Mouse (Mus musculus) liver, postnatal 0 days (tissue): Measurements from ENCODE around the gene Spx. TPM values are rescaled to one million over a fixed set of nuclear protein-coding genes. Genes with fewer than 3 reads are reported as not detected.

Source experiments
- ATAC-seq: fragments of 200-750 bp; cut with Nextera tagmentation; 2 replicates; pipeline ENCODE4 v1.8.0; 2017; ENCODE audit warnings: mild to moderate bottlenecking, moderate library complexity
- DNase-seq: peaks from one replicate; pipeline ENCODE4 v3.0.0-alpha.2; 2016
- H3K27ac ChIP-seq: fragments of 300-500 bp; sonication (generic); 2 replicates; pipeline ENCODE4 v1.5.1; 2014; ENCODE audit warnings: antibody characterized with exemption, moderate library complexity, mild to moderate bottlenecking, low read depth
- H3K27me3 ChIP-seq: fragments of 300-500 bp; sonication (generic); 2 replicates; pipeline ENCODE4 v1.6.1; 2014; ENCODE audit warnings: low read length, control low read depth, mixed read lengths; ENCODE audit not compliant: insufficient read depth
- H3K36me3 ChIP-seq: fragments of 300-500 bp; sonication (generic); replicated peaks from 2 replicates; pipeline ENCODE4 v1.6.1; 2014; ENCODE audit warnings: mild to moderate bottlenecking, control low read depth, low read length, moderate library complexity, mixed read lengths; ENCODE audit not compliant: insufficient read depth
- H3K4me1 ChIP-seq: fragments of 300-500 bp; sonication (generic); 2 replicates; pipeline ENCODE4 v1.6.1; 2014; ENCODE audit warnings: antibody characterized with exemption, mild to moderate bottlenecking, control low read depth; ENCODE audit not compliant: insufficient read depth
- H3K4me2 ChIP-seq: fragments of 300-500 bp; sonication (generic); 2 replicates; pipeline ENCODE4 v1.6.1; 2014; ENCODE audit warnings: low read depth, mild to moderate bottlenecking, low read length, moderate library complexity, mixed read lengths
- H3K4me3 ChIP-seq: fragments of 300-500 bp; sonication (generic); 2 replicates; pipeline ENCODE4 v1.5.1; 2014; ENCODE audit warnings: low read depth, low read length
- H3K9ac ChIP-seq: fragments of 300-500 bp; sonication (generic); replicated peaks from 2 replicates; pipeline ENCODE4 v1.6.1; 2014; ENCODE audit warnings: mild to moderate bottlenecking, moderate library complexity
- H3K9me3 ChIP-seq: fragments of 300-500 bp; sonication (generic); 2 replicates; pipeline ENCODE4 v1.6.1; 2016; ENCODE audit warnings: mild to moderate bottlenecking, control low read depth, low read length, mixed read lengths
- CTCF ChIP-seq: sonication (generic); IDR thresholded peaks from 2 replicates; pipeline ENCODE4 v1.5.1; 2016; ENCODE audit warnings: antibody characterized with exemption, low read depth
- EP300 ChIP-seq: IDR thresholded peaks from 2 replicates; pipeline ENCODE4 v1.6.1; 2016; ENCODE audit warnings: antibody characterized with exemption, low read depth, mild to moderate bottlenecking
- WGBS: fragments of 180-500 bp; shearing (Covaris S2); extraction: QIAGEN DNeasy Blood & Tissue Kit; methylation state at CpG from one replicate; pipeline ENCODE4 v1.1.7; 2014; ENCODE audit not compliant: insufficient replicate concordance; 5-methylcytosine and 5-hydroxymethylcytosine counted together
- polyA plus RNA-seq: library from polyadenylated mRNA; unstranded; fragments of >200 nt; fragmentation: Nextera tagmentation; extraction: Ambion mirVana; gene quantifications from 2 replicates; pipeline ENCODE4 v1.2.1, GENCODE M21; 2015

Spx gene
- polyA plus RNA-seq, 1 experiment from 2014 or later, result 0.09 TPM

GRCm38 (mm10) chr6:142387755-142388271, 25.4 kb upstream of the Spx start:
- Histone ChIP-seq H3K36me3 (0 out of 2 replicates have a peak, but pooled peaks cover 3% of the 10 kb centered on the region), H3K27me3 (no peaks in the 10 kb centered on the region), H3K27ac (peak overlapping the region; percentile 62; the same call in 1 of the 2 replicates), H3K9ac (peak overlapping the region; percentile 94), H3K4me1 (peaks cover 15% of the 10 kb centered on the region), H3K4me2 (peak overlapping the region; percentile 95), H3K9me3 (no peaks in the 10 kb centered on the region), H3K4me3 (peak overlapping the region; percentile 89)
- WGBS, result 11% methylated on average over 8 of the region's 8 CpGs
- TF ChIP-seq EP300 (no peak), CTCF (no peak)
- no peak for ATAC-seq
- no peak for DNase-seq

DNA sequence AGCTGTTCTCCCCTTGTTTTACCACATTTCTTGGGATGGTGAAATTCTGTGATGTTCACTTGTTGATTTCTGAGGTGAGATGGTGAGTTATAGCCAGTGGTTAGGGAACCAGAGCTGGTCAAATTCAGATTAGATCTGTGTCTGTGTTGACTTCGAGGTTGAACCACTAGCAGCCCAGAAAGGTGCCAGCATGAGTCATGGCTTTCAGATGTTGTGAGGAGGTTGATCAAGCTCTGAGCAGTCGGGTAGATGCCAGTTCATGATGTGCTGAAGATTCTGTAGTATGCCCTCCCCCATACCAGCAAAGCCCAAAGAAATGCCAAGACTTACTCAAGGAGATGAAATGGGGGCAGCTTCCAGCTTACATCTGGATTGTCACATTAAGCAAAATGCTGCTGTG, 24.1 kb upstream of the Spx start:
- Histone ChIP-seq H3K4me3 (no peak overlapping the region), H3K27ac (no peak overlapping the region), H3K4me1 (peaks cover 15% of the 10 kb centered on the region), H3K27me3 (no peaks in the 10 kb centered on the region), H3K9me3 (no peaks in the 10 kb centered on the region), H3K9ac (0 out of 2 replicates have a peak overlapping the region, but pooled peaks have one; percentile 16), H3K36me3 (peaks cover 11% of the 10 kb centered on the region), H3K4me2 (no peak overlapping the region)
- TF ChIP-seq CTCF (no peak), EP300 (no peak)
- ATAC-seq (no peak), DNase-seq (no peak)
- WGBS, result 61% methylated on average over 2 of the region's 2 CpGs

GRCm38 (mm10) chr6:142392312-142392711, 20.9 kb upstream of the Spx start:
- ATAC-seq, result no peak
- Histone ChIP-seq H3K9me3 (no peaks in the 10 kb centered on the region), H3K27me3 (no peaks in the 10 kb centered on the region), H3K4me3 (no peak overlapping the region), H3K4me1 (peaks cover 15% of the 10 kb centered on the region), H3K27ac (no peak overlapping the region), H3K9ac (no peak overlapping the region), H3K4me2 (no peak overlapping the region), H3K36me3 (peaks cover 31% of the 10 kb centered on the region)
- WGBS, result 63% methylated on average over 5 of the region's 5 CpGs
- DNase-seq, result no peak
- no peak for TF ChIP-seq CTCF
- no peak for TF ChIP-seq EP300

GRCm38 (mm10) chr6:142394669-142395068, 18.6 kb upstream of the Spx start:
- Histone ChIP-seq H3K4me3 (no peak overlapping the region), H3K27me3 (no peaks in the 10 kb centered on the region), H3K36me3 (peaks cover 31% of the 10 kb centered on the region), H3K27ac (no peak overlapping the region), H3K4me2 (no peak overlapping the region), H3K9ac (no peak overlapping the region), H3K4me1 (0 out of 2 replicates have a peak, but pooled peaks cover 3% of the 10 kb centered on the region), H3K9me3 (no peaks in the 10 kb centered on the region)
- DNase-seq, result peak; percentile 22
- peak; percentile 56 for ATAC-seq
- WGBS, result 50% methylated on average over 5 of the region's 5 CpGs
- TF ChIP-seq EP300 (no peak), CTCF (no peak)

DNA sequence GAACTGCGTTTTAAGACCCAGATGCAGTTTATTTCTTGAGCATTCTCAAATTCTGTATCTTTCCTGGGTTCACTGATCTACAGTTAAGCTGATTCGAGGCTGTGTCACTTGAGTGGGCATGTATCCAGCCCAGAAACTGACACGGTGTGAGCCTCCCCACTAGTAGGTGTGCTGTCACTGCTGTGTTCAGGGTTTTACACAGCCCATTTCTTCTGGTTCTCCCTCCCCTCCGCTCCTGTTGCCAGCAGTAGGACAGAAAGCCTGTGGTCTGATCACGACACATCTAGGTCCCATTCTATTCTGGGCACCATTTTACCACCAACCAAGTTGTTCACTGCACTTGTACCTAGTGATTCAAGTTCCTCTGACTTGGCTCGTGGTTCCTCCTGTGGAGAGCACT, 17.5 kb upstream of the Spx start:
- Histone ChIP-seq H3K4me1 (0 out of 2 replicates have a peak, but pooled peaks cover 3% of the 10 kb centered on the region), H3K36me3 (peaks cover 35% of the 10 kb centered on the region), H3K9ac (no peak overlapping the region), H3K4me2 (no peak overlapping the region), H3K27ac (no peak overlapping the region), H3K27me3 (no peaks in the 10 kb centered on the region), H3K4me3 (no peak overlapping the region), H3K9me3 (no peaks in the 10 kb centered on the region)
- no peak for ATAC-seq
- DNase-seq, result no peak
- no peak for TF ChIP-seq EP300
- 88% methylated on average over 6 of the region's 6 CpGs for WGBS

DNA sequence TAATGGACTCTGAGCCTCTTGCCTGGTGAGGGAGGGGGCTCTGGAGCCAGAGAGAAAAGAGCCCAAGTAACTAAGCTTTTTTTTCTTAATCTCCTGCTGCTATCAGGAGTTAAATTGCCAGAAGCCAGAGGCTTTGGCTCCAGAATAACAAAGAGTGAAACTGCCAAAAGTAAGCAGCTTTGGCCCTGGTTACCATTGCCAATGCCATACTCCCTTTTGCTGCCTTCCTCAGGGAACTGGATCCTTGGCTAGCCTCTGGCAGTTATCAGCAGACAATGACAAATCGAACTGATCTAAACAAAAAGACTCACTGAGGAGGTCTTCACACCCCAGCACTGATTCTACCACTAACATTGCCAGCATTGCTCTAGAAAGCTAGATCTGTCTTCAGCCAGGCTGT, 2.1 kb upstream of the Spx start:
- no peak overlapping the region for H3K4me2 ChIP-seq
- no peak for TF ChIP-seq CTCF
- no peak for TF ChIP-seq EP300
- H3K9ac ChIP-seq, result no peak overlapping the region
- H3K9me3 ChIP-seq, result no peaks in the 10 kb centered on the region
- ATAC-seq, result no peak
- no peaks in the 10 kb centered on the region for H3K36me3 ChIP-seq
- H3K4me3 ChIP-seq, result no peak overlapping the region
- H3K27me3 ChIP-seq, result peaks cover 22% of the 10 kb centered on the region
- no peaks in the 10 kb centered on the region; the same call in 1 of the 2 replicates for H3K4me1 ChIP-seq
- no peak overlapping the region for H3K27ac ChIP-seq
- no peak for DNase-seq
- WGBS, result 26% methylated on average over 1 of the region's 1 CpGs
